Mouse (Mus musculus): ENCODE results near the gene 1700013G24Rik. TPM values are rescaled to one million over a fixed set of nuclear protein-coding genes. Genes with fewer than 3 reads are reported as not detected.

Gene 1700013G24Rik
- polyA plus RNA-seq, 1 experiment = not detected

GRCm38 (mm10) chr4:137473240-137473639 is 20.2 kb downstream of the 1700013G24Rik start:
- Histone ChIP-seq H3K36me3 (ENCODE audit: control insufficient read depth, insufficient read depth, low read length) (no peaks in the 10 kb centered on the region), H3K4me1 (ENCODE audit: control insufficient read depth, insufficient read depth, insufficient read length, low read length) (peaks cover 29% of the 10 kb centered on the region), H3K27me3 (ENCODE audit: control insufficient read depth, insufficient read depth, low read length) (no peaks in the 10 kb centered on the region), H3K4me3 (ENCODE audit: low read depth, low read length) (no peak overlapping the region), H3K27ac (ENCODE audit: insufficient read depth, low read depth, low read length) (no peak overlapping the region)
- WGBS = 84% methylated on average over 8 of the region's 8 CpGs
- TF ChIP-seq POLR2A (IDR thresholded peaks at IDR 0.05; ENCODE audit: low read depth, low read length) = no peak
- no peak for TF ChIP-seq CTCF (IDR thresholded peaks at IDR 0.05; ENCODE audit: extremely low read depth, insufficient read length, insufficient replicate concordance, low read depth, low read length)

GRCm38 (mm10) chr4:137473701-137474388 is 20.8 kb downstream of the 1700013G24Rik start:
- Histone ChIP-seq H3K27me3 (ENCODE audit: control insufficient read depth, insufficient read depth, low read length) (no peaks in the 10 kb centered on the region), H3K4me3 (ENCODE audit: low read depth, low read length) (no peak overlapping the region), H3K4me1 (ENCODE audit: control insufficient read depth, insufficient read depth, insufficient read length, low read length) (peaks cover 31% of the 10 kb centered on the region), H3K27ac (ENCODE audit: insufficient read depth, low read depth, low read length) (peak overlapping the region; percentile 15), H3K36me3 (ENCODE audit: control insufficient read depth, insufficient read depth, low read length) (no peaks in the 10 kb centered on the region)
- no peak for TF ChIP-seq CTCF (IDR thresholded peaks at IDR 0.05; ENCODE audit: extremely low read depth, insufficient read length, insufficient replicate concordance, low read depth, low read length)
- TF ChIP-seq POLR2A (IDR thresholded peaks at IDR 0.05; ENCODE audit: low read depth, low read length) = no peak
- WGBS = 69% methylated on average over 18 of the region's 18 CpGs

GRCm38 (mm10) chr4:137474694-137475093 is 21.6 kb downstream of the 1700013G24Rik start:
- Histone ChIP-seq H3K4me1 (ENCODE audit: control insufficient read depth, insufficient read depth, insufficient read length, low read length) (peaks cover 36% of the 10 kb centered on the region), H3K4me3 (ENCODE audit: low read depth, low read length) (no peak overlapping the region), H3K27me3 (ENCODE audit: control insufficient read depth, insufficient read depth, low read length) (no peaks in the 10 kb centered on the region), H3K27ac (ENCODE audit: insufficient read depth, low read depth, low read length) (no peak overlapping the region), H3K36me3 (ENCODE audit: control insufficient read depth, insufficient read depth, low read length) (no peaks in the 10 kb centered on the region)
- WGBS = 98% methylated on average over 7 of the region's 7 CpGs
- TF ChIP-seq CTCF (IDR thresholded peaks at IDR 0.05; ENCODE audit: extremely low read depth, insufficient read length, insufficient replicate concordance, low read depth, low read length) (no peak), POLR2A (IDR thresholded peaks at IDR 0.05; ENCODE audit: low read depth, low read length) (no peak)

- no peaks in the 10 kb centered on the region for H3K27me3 ChIP-seq (ENCODE audit: control insufficient read depth, insufficient read depth, low read length)
- no peak for TF ChIP-seq POLR2A (IDR thresholded peaks at IDR 0.05; ENCODE audit: low read depth, low read length)
- no peak for TF ChIP-seq CTCF (IDR thresholded peaks at IDR 0.05; ENCODE audit: extremely low read depth, insufficient read length, insufficient replicate concordance, low read depth, low read length)
- peaks cover 43% of the 10 kb centered on the region for H3K4me1 ChIP-seq (ENCODE audit: control insufficient read depth, insufficient read depth, insufficient read length, low read length)
- WGBS = 54% methylated on average over 13 of the region's 13 CpGs
- H3K4me3 ChIP-seq (ENCODE audit: low read depth, low read length) = no peak overlapping the region
- H3K27ac ChIP-seq (ENCODE audit: insufficient read depth, low read depth, low read length) = peak overlapping the region; percentile 57
- H3K36me3 ChIP-seq (ENCODE audit: control insufficient read depth, insufficient read depth, low read length) = no peaks in the 10 kb centered on the region
Observed at GRCm38 (mm10) chr4:137475271-137476050, 22.4 kb downstream of the 1700013G24Rik start.

GRCm38 (mm10) chr4:137476065-137476760 is 23.1 kb downstream of the 1700013G24Rik start:
- no peaks in the 10 kb centered on the region for H3K36me3 ChIP-seq (ENCODE audit: control insufficient read depth, insufficient read depth, low read length)
- WGBS = 10% methylated on average over 10 of the region's 10 CpGs
- TF ChIP-seq CTCF (IDR thresholded peaks at IDR 0.05; ENCODE audit: extremely low read depth, insufficient read length, insufficient replicate concordance, low read depth, low read length) (no peak), POLR2A (IDR thresholded peaks at IDR 0.05; ENCODE audit: low read depth, low read length) (no peak)
- peak overlapping the region; percentile 41 for H3K4me3 ChIP-seq (ENCODE audit: low read depth, low read length)
- peaks cover 50% of the 10 kb centered on the region for H3K4me1 ChIP-seq (ENCODE audit: control insufficient read depth, insufficient read depth, insufficient read length, low read length)
- H3K27me3 ChIP-seq (ENCODE audit: control insufficient read depth, insufficient read depth, low read length) = no peaks in the 10 kb centered on the region
- H3K27ac ChIP-seq (ENCODE audit: insufficient read depth, low read depth, low read length) = peak overlapping the region; percentile 89

- no peaks in the 10 kb centered on the region for H3K27me3 ChIP-seq (ENCODE audit: control insufficient read depth, insufficient read depth, low read length)
- peak overlapping the region; percentile 41 for H3K4me3 ChIP-seq (ENCODE audit: low read depth, low read length)
- H3K36me3 ChIP-seq (ENCODE audit: control insufficient read depth, insufficient read depth, low read length) = no peaks in the 10 kb centered on the region
- TF ChIP-seq POLR2A (IDR thresholded peaks at IDR 0.05; ENCODE audit: low read depth, low read length) (no peak), CTCF (IDR thresholded peaks at IDR 0.05; ENCODE audit: extremely low read depth, insufficient read length, insufficient replicate concordance, low read depth, low read length) (no peak)
- WGBS = 7% methylated on average over 17 of the region's 17 CpGs
- peaks cover 56% of the 10 kb centered on the region for H3K4me1 ChIP-seq (ENCODE audit: control insufficient read depth, insufficient read depth, insufficient read length, low read length)
- H3K27ac ChIP-seq (ENCODE audit: insufficient read depth, low read depth, low read length) = peak overlapping the region; percentile 89
Observed at GRCm38 (mm10) chr4:137476761-137477237, 23.7 kb downstream of the 1700013G24Rik start.
